Mouse (Mus musculus) activated CD4-positive, CD25-positive, alpha-beta regulatory T cell, adult 4 months (primary cell): ENCODE results near the gene Pnma1. TPM values are rescaled to one million over a fixed set of nuclear protein-coding genes. Genes with fewer than 3 reads are reported as not detected.

Experiments used
- ATAC-seq: one replicate; pipeline ENCODE4 v1.8.0; 2017
- polyA plus RNA-seq, 2 experiments: library from polyadenylated mRNA; unstranded; fragments of 100-300 nt; shearing (Covaris generic); gene quantifications; one replicate each; pipeline ENCODE4 v1.2.1; 2017

Gene Pnma1
- not detected for polyA plus RNA-seq

DNA sequence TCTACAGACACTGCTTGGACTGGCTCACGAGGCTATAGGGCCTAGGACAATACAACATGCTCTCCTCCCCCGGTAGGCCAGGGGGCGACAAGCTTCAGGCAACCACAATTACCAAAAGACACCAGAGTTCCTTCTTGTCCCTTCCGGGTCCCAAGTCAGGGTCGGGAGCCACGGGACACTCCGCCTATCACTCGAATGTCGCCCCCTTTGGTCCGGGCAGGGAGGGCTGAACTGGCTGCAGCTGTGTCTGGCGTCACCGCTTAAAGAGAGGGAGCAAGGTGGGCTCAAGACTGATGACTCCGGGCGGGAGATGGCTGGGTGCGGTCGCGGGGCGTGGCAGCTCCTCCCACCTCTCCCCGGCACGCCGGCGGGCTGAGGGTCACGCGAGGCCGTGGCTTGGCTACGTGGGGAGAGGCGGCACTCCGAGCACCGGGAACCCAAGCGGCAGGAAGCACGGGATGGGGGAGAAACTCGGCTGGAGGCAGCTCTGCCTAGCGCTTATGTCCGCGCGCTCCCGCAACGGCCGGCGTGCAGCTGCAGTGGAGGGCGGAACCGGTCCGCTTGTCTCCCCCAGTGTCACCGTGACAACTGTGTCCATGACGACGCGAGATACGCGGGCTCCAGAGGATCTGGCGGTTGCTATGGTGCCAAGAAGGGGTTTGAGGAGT lies at the start of gene Pnma1:
TSS of gene Pnma1 (minus strand) at position 536 of the 668 bp plus-strand sequence.
- peak; percentile 43 for ATAC-seq

DNA sequence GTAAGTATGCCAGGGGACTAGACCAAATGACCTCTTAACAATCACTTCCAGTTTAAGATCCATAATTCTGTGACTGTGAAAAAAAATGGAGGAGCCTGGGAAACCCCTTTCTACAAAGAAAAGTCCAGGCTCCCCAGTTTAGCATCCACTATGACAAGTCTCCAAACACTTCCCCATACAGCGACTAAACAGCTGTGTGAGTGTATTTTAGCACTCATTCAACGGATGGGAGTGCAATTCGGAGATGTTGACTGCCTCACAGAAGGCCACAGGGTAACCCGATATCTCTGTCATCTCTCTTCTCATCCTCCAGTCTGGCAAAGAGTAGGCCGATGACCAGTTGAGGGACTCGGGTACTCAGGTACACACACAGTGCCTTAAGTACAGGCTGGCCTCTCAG lies 46.9 kb upstream of the Pnma1 start:
- no peak for ATAC-seq

DNA sequence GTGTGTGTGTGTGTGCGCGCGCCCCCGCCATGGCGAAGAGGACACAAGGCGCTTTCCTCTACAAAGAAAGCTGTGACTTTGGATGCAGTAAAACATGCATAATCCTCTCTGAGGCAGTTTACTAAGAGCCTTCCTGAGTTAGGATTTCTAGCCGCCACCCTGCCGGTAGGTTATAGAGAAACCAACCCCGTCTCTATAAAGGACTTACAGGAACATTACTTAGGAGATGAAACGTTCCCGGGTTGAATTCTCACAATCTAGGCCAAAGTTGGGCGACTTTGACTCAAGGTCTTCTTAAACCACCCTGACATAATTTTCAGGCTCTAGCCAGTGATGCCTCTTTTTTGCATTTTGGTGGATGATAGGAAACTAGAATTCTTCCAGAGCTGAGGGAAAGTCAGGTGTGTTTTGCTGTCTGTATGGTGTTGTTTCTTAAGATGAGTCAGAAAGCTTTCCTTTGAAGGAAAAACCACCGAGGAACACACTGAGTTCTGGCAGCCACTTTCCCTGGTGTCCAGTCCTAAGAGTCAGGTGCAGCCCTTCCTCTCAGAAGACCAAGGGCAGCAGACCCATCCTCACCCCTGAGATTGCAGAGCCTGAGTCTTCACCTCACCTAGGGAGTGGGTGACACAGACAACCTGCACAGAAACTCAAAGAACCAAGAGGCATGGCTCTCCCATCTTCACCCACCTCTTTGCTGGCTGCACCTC lies 46.3 kb upstream of the Pnma1 start:
- ATAC-seq = no peak

DNA sequence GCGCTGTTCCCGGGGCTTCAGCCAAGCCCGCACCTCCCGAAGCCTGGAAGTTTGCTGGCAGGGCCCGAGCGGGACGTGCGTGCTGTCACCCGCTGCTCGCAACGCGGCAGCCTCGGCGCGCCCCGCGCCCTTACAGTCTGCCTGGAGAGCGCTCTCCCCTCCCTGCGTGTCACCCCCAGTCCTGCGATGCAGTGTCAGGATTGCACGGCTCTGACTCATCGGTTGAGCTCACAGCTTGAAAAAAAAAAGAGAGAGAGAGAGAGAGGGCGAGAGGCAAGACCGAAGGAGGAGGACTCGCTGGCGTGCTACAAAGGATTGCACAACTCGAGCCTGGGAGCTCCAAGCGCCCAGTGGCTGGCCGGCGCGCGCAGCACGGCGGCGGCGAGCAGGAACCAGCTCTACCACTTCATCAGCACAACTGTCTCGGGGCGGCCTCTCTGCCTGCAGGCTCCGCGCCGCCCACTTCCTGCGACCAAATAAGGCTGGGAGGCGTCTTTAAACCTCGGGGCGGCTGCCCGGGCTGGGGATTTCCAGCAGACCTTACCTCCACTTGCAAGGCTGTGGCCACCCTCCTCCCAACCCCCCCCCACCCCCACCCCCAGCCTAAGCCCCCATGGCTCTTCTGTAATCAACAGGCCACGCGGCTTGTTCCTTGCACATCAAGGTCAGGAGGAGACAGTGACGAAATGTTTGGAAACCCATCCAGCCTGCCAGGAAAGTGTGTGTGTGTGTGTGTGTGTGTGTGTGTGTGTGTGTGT lies 45.5 kb upstream of the Pnma1 start:
- ATAC-seq = peak; percentile 89

DNA sequence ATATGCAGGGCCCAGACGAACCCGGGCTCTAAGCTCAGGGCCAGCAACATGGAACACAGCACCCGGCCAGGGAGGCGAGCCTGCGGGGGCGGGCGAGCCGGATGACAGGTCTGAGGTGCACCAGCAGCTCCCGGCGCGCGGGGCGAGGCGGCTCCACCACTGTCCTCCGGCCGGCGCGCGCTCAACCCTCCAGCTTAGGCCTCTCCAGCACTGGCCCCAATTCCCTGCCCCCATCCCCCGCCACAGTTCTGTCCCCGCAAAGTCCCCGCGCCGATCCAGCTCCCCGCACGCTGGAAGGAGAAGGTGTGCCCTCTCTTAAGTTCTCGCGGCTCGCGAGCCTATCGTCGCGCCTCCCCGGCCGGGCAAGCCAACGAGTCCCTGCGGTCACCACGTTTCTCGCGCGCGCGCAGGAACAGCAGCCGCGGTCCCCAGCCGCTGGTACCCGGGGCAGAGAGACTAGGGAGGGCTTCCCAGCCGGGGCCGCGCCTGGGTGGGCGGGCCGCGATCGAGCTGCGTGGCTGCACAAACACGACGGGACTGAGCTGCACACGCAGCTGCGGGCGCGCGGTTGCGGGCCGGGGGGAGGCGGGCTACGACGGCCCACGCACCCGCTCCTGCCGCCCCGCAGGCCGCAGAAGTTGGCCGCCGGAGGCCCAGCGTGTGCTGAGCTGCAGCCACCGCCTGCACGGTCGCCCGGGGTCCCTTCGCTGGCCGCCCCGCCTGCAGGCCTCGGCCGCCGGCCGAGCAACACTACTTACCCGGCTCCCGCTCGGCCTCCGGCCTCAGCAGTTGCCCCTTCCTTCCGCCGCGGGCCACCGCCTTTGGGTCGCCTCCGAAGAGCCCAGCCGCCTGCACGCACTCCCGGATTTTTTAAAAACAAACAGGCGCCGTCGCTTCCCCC lies 44.7 kb upstream of the Pnma1 start:
- peak; percentile 14 for ATAC-seq

DNA sequence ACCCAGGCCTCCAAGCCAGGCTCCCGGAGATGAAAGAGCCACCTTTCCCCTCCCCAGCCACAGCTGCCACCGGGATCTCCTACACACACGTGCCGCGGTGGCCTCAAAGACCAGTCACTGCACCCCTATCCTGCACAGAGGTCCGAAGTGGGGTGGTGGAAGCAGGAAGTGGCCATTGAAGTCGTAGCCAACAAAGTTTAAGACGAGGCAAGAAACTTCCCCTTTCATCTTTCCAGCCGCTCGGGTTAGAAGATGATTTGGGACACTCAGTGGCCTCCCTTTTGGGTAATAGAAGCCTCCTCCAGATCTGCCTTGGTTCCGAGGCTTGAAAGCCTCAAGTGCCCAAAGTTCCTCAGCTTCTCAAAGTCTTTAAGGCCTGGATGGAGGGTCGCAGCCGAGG lies 44.0 kb upstream of the Pnma1 start:
- no peak for ATAC-seq

DNA sequence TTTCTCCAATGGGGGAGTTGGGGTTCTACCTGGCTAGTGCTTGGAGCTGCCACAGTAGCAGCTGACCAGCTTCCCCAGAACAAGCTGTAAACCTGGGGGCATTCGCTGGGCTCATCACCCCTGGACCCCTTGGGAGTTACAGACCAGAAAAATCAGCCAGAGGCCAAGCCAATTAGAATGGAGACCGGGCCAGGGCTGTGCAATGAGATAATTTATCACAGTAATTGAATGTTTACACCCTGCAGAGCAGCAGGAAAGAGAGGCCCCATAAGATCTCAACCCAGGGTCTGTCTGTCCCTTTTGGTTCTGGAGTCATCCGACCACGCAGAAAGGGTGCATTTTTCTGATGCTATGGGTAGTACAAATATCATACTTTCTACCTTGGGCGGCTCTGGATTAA lies 43.5 kb upstream of the Pnma1 start:
- no peak for ATAC-seq

DNA sequence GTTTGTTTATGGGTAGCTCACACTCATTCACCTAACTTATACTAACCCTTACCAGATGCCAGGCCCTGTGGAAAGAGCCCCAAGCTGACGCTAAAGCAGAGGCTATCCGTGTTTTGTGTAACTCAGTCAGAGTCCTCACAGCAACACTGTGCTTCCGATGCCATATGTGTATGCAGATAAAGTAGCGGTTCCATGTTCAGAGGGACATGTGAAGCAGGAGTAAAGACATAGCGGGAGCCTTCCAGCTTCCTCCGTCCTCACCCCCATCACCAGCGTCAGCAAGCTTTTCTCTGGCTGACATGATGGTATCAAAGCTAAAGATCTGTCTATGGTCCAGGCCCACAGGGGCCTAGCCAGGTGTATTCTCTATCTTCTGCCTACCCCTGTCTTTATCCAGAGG lies 42.9 kb upstream of the Pnma1 start:
- ATAC-seq = no peak

DNA sequence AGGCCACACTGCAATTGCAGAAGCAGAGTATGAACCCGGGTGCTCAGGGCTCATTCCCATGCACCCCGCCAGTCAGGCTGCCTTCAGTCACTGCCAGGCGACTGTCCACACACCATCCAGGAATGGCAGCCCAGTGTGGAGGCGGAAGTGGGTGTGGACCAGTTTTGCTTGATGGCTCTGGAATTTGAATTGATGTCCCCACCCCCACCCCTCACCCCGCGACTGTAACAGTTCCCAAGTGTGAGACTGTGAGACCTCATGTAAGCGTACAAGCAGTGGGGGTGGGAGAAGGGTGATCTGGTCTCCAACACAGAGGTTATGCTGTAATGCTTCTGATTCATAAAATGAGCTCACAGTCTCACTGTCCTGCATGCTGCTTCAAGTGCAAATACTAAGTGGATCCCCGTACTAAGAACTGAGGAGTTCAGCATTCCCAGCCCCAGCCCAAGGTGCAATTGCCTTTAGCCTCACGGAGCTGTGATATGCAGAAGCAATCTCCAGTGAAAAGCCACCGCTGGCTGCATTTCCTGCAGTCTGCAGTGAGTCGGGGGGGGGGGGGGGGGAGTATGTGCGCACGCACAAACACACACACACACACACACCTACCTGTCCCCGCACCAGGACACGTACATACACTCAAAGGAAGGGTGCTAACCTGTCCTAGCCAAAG lies 42.0 kb upstream of the Pnma1 start:
- no peak for ATAC-seq

DNA sequence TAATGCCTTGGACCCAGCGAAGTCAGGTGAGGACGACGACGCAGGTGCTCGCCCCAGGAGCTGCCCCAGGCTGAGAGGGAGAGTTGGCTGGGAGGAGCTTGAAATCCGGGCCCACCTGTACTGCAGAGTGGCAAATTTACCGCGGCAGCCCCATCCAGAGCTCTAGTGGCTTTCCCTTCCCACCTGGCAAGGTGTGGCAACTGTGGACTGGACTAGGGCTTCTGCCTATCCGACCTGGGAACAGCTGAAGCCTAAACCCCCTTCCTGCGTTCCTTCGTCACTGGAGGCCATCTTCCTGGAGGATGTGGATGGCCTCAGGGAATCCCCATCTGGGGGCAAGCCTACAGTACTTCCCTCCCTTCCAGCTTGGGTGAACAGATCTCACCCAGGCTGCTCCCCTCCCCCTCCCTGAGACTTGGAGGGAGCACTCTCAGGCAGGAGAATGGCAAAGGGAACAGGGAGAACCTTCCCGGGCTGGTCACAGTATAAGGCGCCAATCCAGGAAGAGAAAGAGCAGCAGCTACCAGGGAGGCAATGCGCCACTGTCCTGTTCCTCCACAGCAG lies 40.7 kb upstream of the Pnma1 start:
- no peak for ATAC-seq

DNA sequence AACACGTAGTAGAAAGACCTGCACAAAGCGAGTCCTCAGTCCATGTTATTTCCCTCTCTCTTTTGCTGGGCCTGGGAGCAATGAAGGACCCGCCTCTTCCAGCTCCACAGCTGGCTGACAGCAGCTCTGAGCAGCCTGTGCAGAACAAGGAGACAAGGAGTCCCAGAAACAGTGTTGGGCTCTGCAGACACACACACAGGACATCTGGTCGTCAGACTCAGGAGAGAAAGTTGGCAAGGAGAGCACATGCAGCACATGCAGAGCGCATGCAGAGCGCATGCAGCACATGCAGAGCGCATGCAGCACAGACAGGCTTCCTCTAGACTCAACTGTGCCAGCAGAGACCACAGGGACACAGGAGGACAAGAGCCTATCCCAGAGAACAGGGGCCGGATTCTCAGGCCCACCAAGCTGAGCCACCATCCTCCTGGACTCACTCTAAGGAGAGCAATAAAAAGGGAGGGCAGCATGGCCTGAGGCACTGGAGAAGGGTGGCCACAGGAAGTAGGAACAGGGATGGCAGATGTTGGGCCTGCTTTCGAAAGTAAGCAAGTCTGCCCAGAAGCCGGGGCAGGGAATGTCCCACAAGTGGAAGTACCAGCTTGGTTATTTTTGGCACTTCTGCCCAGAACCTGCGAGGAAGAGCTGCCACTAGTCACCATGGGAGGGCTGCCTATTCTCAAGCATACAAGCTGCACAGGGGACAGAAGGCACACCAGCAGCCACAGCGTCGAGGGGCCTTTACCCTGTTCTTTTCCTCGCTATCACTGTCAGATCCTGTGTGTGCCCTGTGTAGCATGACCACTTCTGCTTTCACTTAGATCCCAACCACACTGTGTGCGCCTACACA lies 39.7 kb upstream of the Pnma1 start:
- ATAC-seq = no peak

DNA sequence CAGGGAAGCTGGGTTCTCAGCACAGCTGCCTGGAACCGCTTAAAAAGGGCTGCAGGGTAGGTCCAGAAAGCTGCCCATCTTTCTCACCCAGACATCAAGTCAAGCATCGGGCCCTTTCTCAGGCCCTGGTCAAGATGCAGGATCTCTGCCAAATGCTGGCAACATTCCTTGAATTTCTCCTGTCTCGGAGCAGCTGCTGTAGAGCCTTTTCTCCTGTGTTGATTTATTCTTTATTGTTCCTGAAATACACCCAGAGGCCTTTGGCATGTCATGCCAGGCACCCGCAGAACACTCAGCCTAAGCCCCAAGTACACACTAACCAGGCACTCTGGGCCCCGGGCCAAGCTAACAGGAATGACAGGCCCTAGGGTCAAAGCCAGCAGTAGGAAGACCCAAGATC lies 38.7 kb upstream of the Pnma1 start:
- no peak for ATAC-seq

DNA sequence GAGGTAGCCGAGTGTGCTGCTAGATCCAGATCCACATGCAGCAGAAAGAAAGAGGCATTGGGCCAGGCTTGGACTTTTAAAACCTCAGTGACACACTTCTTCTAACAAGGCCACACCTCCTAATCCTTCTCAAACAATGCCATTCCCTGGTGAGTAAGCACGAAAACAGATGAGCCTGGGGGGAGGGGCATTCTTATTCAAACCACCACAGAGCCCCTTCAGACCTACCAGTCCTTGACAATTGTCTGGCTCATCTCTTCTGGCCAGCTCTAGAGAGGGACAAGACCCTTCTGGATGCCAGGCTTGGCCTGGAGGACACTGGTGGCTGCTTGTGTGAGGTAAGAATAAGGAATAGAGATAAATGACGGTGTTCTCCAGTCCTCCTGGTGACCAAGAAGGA lies 38.2 kb upstream of the Pnma1 start:
- ATAC-seq = no peak

DNA sequence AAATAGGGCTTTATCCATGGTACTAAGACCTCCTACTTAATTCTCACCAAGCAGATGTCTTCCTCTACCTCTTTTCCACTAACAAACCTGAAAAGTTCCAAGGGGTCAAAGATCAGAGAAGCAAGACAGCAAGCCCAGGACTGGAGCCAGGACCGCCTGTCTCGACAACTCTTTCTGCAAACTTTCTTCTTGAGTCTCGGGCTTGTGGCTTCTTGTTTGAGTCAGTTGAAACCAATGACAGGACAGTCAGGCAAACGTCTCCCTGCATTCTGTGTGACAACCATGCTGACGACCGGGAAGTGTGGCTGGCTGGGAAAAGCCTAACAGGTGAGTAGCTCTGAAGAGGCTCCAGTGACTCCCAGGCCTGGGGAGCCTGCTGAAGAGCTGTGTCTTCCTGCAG lies 37.3 kb upstream of the Pnma1 start:
- no peak for ATAC-seq

DNA sequence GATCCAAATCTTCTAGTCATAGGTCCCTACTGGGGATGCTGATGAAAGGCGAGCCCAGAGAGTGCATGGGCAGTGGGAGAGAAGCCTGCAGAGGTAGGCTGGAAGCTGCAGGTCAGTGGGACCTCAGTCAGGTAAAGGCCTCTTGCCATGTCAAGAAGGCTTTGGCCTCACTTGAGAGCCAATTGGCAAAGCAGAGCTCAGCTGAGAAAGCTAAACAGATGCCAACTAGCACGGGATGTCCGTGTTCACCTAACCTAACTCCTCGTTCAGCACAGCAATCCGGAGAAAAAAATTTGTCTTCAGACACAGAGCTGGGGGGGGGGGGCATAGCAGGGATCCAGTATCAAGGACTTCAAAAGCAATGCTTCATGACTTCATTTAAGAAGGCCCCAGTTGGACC lies 36.7 kb upstream of the Pnma1 start:
- ATAC-seq = no peak

DNA sequence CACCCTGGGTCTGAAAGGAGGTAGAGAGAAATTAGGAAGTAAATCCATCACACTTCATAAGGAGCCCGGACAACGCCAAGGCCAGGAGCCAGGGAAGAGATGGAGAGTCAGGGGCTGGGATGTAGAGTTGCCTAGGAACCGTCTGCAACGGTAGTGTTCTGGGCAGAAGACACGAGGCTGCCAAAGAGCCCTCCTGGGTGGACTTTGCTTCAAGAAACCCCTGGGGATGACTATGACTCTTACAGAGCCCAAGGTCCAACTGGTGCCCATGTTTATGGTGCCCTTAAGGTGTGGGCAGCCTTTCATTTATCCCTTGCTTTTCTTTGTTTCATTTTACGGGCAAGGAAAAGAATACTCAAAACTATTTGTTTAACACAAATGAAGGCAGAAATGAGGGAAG lies 33.7 kb upstream of the Pnma1 start:
- ATAC-seq = no peak

DNA sequence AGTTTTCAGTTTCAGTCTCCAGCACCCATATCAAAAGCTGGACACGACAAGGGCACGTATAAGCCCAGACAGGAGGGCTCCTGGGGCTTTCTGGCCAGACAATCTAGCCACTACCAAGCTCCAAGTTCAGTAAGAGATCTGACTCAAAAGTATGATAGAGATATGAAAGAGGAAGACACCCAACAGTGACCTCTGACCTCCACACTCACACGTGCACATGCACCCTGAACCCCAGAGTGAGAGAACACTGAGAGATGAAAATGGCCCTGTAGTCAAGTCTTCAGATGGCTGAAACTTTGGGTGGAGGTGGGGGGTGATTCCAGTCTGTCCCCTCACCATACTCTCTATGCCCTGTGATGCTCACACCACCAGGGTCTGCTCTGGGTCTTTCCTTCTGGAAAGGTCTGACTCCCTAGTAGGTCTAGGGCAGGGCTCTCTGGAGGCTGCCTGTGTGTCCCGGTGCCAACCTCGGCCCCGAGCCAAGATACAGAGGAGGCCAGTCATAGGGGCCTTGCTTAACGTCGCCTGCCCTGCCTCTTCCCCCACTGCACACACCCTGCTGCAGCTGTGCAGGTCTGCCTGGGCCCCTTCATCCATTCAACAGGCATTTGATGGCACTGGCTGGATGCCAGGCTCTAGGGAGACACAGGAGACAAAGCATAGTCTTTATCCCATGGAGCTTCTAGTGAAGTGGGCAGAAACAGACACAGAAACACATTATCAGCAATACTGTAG lies 32.6 kb upstream of the Pnma1 start:
- no peak for ATAC-seq

DNA sequence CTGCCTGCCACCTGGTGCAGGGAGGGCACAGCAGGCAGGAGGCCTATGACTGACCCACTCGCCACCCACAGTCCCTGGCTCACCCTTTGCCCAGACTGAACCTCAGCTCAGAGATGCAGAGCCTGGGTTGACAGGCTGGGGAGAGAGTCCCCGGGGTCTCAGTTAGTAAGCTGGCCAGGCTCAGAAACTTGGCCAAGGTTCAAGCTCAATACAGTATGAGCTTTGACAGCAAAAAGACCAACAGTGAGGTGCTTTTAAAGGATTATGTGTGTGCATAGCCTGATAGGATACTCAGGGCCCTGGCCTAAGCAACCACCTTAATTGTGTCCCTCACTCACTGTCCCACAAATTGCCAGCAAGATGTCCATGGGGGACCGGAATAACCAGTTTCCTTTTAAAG lies 31.8 kb upstream of the Pnma1 start:
- no peak for ATAC-seq

DNA sequence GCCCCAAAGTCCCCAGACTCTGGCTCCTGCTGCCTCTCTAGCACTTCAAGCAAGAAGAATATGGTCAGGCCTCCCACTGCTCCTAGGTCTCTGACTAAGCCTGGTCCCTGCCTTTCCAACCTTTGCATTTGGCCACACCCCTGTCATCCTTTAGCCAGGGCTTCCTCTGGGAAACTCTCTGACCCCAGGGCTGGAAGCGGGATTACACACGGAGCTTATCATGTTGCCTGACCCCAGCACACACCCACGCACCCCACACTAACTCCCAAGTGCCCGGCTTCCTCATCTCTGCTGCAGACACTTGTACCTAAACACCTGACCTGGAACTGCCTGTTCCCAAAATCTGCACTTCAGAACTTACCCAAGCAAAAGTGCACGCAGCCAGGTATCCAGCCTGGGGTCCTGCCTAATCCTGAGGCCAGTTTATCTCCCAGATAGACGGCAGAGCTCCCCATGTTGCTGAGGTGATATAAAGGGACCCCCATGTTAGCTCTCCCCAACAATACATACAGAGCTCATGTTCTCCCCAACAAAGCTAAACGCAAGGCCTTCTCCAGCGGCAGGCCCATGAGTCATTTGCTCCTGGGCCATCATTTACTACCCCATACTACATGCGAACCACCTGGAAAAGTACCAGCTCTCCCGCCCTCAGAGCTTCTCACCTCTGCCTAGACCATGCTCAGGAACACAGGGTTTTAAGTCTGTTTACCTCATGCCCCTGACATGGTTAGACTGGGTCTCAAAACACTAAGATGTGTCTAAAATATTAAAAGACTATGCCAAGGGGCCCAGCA lies 30.6 kb upstream of the Pnma1 start:
- no peak for ATAC-seq
